Mouse (Mus musculus) retina, embryonic 14.5 days (tissue): Measurements from ENCODE around the gene Cldn14.
A peak's percentile ranks its signal among the peaks of the same experiment; 100 is the strongest.
"Not testable (repeated sequence)": the region's sequence is repeated elsewhere in the genome, so short reads cannot be mapped to it uniquely, and the experiment has no call there.

Experiments
- DNase-seq: peaks from one replicate; pipeline ENCODE4 v3.0.0-alpha.2; 2015; ENCODE audit warnings: low spot score

Gene Cldn14

GRCm38 (mm10) chr16:94008737-94009136, at the start of gene Cldn14:
Gene Cldn14 (minus strand): TSS chr16:94008837.
- DNase-seq = no peak

- DNase-seq = no peak
These were observed 46.9 kb upstream of the Cldn14 start for GRCm38 (mm10) chr16:94055576-94055975.

GRCm38 (mm10) chr16:94055176-94055575, 46.5 kb upstream of the Cldn14 start:
- no peak for DNase-seq

DNA sequence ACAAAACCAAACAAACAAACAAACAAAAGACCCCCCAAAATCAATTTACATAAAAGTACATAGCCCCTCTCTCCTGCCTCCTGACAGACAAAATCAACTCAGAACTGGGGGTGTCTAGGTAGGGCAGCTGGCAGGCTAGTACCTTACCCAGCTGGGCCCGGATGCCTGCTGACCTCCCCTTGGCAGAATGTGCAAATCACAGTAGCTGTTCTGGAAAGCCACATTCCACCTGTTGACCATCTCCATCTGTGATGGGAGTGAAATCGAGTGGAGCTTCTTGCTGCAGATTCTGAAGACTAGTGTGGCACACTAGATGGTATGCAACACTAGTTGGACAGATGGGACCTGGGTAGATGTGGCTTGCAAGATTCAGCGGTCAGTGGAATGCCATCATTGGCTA, 41.7 kb upstream of the Cldn14 start:
- no peak for DNase-seq

DNA sequence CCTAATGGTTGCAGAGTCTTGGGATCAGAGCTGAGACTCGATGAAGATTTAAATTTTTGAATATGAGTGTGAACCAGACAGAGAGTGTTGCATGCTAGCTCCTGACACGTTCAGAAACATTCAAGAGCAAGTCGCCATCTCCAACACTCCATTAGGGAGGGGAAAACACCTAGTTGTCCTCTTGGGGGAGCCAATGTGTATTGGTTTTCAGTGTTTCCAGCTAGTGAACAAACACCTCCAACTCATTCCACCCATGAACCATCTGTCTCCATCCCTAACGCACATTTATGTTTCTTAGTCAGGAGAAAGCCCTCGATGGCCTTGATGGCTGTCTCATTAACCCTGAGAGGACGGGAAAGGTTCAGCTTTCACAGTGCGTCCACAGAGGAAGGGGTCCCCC, 36.4 kb upstream of the Cldn14 start:
- DNase-seq = no peak

- DNase-seq = no peak
These were observed 35.2 kb upstream of the Cldn14 start for GRCm38 (mm10) chr16:94043797-94044196.

DNA sequence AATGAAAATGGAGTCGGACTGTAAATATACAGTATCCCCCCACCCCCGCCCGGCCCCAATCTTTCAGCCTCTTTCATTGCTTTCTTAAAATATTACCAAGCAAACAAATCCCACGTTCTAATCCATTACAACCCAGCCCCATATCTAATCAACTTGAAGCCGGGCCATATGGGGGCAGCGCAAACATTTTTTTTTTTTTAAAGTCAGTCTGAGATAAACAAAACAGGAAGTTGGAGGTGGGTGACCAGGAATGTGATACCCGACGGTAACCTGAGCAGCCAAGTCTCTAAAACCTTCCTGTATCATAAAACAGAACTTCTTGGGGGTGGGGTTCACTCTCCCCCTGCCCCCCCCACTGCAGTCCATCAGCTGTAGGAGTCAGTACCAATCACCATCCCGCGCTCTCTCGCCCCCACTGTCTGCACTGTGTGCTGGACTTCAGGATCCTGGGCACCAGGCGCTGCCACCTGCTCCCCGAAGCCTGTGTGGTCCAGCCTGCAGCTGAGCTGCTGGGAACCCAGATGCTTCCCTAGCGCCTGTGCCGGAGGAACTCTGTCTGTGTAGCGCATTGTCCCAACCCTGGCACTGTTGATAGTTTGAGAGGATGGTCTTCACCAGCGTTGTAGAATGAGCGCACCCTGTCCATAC, 32.6 kb upstream of the Cldn14 start:
- DNase-seq = peak; percentile 47

DNA sequence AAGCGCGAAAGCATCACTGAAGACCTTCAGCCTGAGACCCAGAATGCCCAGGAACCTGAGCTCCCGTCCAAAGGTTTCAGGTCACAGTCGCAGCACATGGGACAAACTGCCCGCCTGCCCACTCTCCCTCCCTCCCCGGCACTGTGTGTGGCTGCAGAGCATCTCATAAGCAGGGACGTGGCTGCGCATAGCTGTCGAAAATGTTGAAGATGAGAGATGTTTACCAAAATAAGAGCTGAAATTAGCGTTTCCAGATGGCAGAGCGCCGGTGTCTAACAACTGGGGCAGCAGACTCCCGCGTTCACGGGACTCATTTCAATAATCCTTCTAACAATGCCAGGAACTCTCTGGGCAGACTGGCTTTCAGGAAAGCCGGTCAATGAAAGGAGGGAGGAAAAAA, 31.8 kb upstream of the Cldn14 start:
- DNase-seq = peak; percentile 39

DNA sequence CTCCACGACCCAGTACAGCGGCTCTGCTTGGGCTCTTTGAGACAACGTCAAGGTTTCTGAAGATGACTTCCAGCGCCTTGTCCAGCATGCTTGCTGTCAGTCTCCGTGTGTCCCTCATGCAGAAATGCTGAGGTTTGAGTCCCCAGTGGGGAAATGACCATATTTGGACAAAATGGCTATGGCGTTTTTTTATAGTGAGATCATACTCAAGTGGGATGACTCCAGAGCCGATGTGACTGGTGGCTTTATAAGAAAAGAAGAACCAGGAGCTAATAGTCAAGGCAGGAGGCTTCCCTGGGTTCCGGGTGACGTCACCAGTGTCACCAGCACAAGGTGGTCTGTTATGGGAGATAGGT, 30.3 kb upstream of the Cldn14 start:
- DNase-seq = no peak

DNA sequence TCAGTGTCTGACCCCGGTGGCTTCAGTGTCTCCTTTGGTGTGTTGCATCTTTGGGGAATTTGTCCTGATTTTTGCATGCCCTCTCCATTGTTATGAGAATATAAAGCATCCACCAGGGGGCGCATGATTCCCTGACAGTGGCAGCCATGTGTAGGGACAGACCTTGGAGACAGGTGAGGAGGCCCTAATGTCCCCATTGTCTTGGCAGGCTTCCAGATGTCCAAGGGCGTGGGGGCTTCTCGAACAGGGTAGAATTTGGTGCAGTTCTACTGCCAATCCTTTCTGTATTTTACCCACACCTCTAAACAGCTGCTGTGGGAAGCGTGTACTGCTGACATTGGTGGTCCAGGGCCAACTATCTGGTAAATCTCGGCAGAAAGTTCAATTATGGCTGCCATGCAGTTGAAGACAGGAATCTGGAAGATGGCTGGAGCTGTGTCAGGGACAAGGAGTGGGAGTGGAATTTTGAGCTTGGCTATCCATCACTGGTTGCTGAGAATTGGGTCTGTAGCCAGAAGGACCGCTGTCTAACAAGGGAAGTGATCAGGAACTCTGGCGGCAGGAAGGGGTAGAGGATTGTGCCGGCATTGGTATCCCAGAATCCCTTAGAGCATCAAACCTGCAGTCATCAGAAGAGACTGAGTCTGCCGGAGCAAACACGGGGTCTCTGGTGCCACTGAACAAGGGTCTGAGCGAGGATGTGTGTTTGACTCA, 29.8 kb upstream of the Cldn14 start:
- peak; percentile 87 for DNase-seq

GRCm38 (mm10) chr16:94037280-94037679, 28.6 kb upstream of the Cldn14 start:
- DNase-seq = no peak

DNA sequence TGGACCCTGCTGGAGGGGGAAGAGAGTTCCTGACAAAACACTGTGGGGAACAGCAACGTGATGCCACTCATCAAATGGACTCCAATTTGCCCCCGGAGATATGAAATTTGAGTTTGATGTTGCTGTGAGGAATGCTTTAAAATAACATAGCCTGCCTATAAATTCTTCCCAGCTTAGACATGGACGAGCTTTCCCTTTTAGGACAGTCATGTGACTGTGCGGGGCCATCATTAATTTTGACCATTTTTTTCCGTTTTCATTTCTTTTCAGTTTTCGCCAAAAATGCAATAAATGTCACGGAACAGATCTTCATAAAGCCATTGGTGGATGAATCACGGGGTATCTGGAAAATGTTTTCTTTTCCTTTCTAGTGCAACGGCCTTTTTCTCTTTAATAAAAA, 25.5 kb upstream of the Cldn14 start:
- DNase-seq = no peak

GRCm38 (mm10) chr16:94032270-94032669, 23.6 kb upstream of the Cldn14 start:
- DNase-seq = no peak

GRCm38 (mm10) chr16:94023352-94024280, 15.0 kb upstream of the Cldn14 start:
- no peak for DNase-seq

GRCm38 (mm10) chr16:94019725-94020124, 11.1 kb upstream of the Cldn14 start:
- DNase-seq = peak; percentile 15

DNA sequence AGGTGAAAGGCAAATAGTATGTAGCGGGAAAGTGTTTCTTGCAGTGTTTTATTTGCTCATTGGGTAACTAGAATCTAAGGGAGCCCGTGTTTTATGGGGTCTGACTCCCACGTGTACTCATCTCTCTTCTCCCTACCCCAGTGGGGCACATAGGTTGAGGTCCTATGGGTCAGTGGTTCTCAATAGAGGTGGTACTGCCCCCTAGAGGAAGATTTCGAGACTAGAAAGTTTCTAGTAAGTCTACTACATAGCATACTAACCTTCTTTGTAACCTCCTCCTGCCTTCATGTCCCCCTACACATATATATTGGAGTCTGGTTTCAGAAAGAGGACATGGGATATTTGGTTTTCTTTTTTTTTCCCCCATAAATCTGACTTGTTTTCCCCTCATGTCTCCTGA, 9.3 kb upstream of the Cldn14 start:
- no peak for DNase-seq

GRCm38 (mm10) chr16:94014489-94015096, 6.0 kb upstream of the Cldn14 start:
- no peak for DNase-seq

GRCm38 (mm10) chr16:94013328-94014086, 4.9 kb upstream of the Cldn14 start:
- DNase-seq = not testable (repeated sequence)

GRCm38 (mm10) chr16:94011224-94011623, 2.6 kb upstream of the Cldn14 start:
- no peak for DNase-seq

- no peak for DNase-seq
These were observed 2.0 kb upstream of the Cldn14 start for GRCm38 (mm10) chr16:94010633-94011032.

- DNase-seq = no peak
These were observed 1.5 kb upstream of the Cldn14 start for GRCm38 (mm10) chr16:94010156-94010555.

DNA sequence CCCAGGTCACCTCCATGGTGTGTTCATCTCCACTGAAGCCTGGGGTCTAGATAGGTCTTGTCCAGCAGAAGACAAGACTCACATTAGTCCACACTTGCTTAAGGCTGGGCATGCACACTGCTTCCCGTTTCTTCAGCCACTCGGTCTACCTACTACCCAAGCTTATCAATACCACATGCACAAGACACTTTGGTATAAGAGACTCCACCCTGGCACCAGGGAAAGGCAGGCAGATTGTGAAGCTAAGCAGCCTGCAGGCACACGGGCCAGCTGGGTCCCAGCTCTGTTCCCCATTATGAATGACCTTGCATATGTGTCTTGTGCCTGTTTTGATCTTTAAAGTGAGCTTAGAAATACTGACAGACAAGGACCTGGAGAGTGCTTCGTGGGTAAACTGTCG, 719 bp upstream of the Cldn14 start:
- DNase-seq = no peak
